Mouse (Mus musculus) G1E (cell line): ENCODE data around the gene Lce1f.

ENCODE experiments used
- CTCF ChIP-seq: IDR thresholded peaks from 2 replicates; pipeline ENCODE4 v1.5.1; 2012; ENCODE audit warnings: low read depth, low read length, inconsistent platforms, mixed read lengths
- GATA2 ChIP-seq: IDR thresholded peaks from 2 replicates; pipeline ENCODE4 v1.6.1; 2012; ENCODE audit warnings: low read depth, low read length, inconsistent platforms, borderline replicate concordance
- POLR2AphosphoS5 ChIP-seq: IDR thresholded peaks from 2 replicates; pipeline ENCODE4 v1.6.1; 2012; ENCODE audit warnings: low read depth, low read length, inconsistent platforms; ENCODE audit not compliant: insufficient replicate concordance
- TAL1 ChIP-seq: conservative IDR thresholded peaks from 2 replicates; pipeline ENCODE4 v1.6.1; 2012; ENCODE audit warnings: low read depth, low read length, inconsistent platforms, mixed read lengths

DNA sequence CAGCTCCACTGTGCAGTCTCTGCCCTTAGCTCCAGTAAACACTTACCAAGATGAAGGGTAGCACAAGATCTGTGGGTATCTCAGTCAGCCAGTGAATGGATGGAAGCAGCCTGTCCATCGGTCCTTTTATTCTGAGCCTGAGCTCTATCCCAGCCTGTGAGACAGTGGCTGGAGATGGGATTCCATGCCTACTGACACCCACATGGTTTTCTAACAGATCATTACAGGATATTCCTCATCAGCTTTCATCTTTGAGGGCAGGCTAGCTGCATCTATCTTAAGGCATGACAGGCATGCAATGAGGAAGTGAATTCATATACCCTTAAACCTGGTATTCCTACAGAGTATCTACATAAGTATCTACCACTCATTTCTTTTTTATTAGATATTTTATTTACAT lies 44.8 kb upstream of the Lce1f start, which contains the start of gene Lce1h:
- TF ChIP-seq CTCF (no peak), GATA2 (no peak), POLR2AphosphoS5 (no peak), TAL1 (no peak)
